Mouse (Mus musculus): ENCODE results near the gene Rnf10. TPM values are rescaled to one million over a fixed set of nuclear protein-coding genes. Genes with fewer than 3 reads are reported as not detected.
"Not testable (repeated sequence)": the region's sequence is repeated elsewhere in the genome, so short reads cannot be mapped to it uniquely, and the experiment has no call there.

The Rnf10 gene
- 85.1 and 99.8 TPM in 2 replicates for polyA plus RNA-seq (2015; fragmentation: Nextera tagmentation; extraction: Ambion mirVana)

DNA sequence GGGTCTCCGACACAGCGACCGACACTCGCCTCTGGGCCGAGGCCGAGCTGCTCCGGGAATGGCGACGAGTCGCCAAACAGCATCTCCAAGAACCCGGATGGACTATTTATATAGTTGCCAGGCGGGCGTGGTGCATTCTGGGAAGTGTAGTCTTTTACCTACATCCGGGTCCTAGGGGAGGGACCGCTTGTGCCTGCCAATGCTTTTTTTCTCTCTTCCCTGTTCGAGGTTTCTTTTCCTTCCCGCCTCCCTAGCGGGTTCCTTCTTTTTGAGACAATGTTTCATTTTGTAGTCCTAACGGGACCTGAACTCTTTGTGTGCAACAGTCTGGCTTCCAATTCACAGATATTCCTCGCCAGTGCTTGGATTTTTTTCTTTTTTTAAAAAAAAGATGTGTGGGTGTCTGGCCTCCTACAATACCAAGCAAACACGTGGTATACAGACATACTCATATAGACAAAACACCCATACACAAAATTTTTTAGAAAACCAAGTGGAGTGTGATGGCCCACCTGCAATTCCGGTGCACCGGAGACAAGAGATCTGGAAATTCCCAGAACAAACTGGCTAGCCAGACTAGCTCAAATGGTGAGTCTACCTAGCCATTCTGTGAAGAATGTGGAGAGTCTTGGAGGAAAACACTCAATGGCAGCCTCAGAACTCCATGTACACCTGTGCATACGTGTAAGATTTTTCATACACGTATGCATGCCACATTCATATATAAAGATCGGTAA lies at the start of gene Rnf10:
Gene Rnf10 (minus strand): TSS at position 87 of the 737 bp plus-strand sequence.
- Histone ChIP-seq H3K27me3 (ENCODE audit: control insufficient read depth, insufficient read depth, low read length) (no peaks in the 10 kb centered on the region), H3K9ac (ENCODE audit: low read length) (peak within 1 kb of the TSS; percentile 85), H3K27ac (ENCODE audit: low read length) (peak within 1 kb of the TSS; percentile 78), H3K9me3 (replicated peaks; ENCODE audit: control insufficient read depth, low read length) (no peaks in the 10 kb centered on the region), H3K4me1 (ENCODE audit: control insufficient read depth, insufficient read depth, low read length) (peaks cover 19% of the 10 kb centered on the region), H3K36me3 (ENCODE audit: control insufficient read depth, insufficient read depth, low read length) (no peaks in the 10 kb centered on the region), H3K4me3 (replicated peaks; ENCODE audit: low read length) (peak within 1 kb of the TSS; percentile 73), H3K4me2 (ENCODE audit: low read depth, low read length) (peak within 1 kb of the TSS; percentile 74)
- peak; percentile 91 for ATAC-seq (ENCODE audit: insufficient read depth, low FRiP score)
- WGBS = 12% methylated on average over 26 of the region's 26 CpGs

DNA sequence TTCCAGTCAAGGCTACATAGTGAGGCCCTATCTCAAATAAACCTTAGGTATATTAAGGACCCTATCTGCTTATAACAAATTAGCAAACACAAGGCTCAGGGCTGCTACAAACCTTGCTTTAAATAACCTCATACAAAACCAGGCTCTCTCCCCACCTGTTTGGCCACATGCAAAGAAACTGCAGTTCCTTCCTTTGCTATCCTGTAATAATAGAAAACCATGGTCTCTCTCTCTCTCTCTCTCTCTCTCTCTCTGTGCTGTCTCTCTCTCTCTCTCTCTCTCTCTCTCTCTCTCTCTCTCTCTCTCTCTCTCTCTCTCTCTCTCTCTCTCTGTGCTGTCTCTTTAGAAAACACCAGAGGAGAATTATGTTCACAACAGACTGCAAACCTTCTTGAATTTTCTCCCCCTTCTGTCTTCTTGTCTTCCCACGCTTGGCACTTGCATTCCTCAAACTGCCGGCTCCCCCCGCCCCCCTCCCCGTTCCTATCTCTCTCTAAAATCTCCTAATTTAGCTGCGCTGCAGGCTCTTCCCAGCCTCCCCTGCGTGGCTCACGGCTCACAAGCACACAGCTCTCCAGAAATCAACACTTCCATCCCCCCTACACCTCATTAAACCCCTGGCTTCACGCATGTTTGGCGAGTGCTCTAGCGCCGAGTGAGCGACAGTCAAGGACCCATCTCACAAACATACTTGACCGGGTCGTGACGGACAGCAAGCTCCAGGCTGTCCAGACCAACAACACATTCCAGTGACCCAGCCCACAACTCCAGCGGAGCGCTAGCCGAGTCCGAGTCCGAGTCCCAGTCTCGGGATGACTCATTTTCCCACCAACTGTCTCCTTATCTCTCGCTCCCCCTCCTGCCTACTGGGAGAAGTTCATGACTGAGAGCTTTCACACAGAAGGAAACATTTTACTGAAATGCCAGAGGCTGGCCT lies 46.6 kb upstream of the Rnf10 start:
- Histone ChIP-seq H3K9me3 (replicated peaks; ENCODE audit: control insufficient read depth, low read length) (no peaks in the 10 kb centered on the region), H3K4me3 (replicated peaks; ENCODE audit: low read length) (peak overlapping the region; percentile 46)

DNA sequence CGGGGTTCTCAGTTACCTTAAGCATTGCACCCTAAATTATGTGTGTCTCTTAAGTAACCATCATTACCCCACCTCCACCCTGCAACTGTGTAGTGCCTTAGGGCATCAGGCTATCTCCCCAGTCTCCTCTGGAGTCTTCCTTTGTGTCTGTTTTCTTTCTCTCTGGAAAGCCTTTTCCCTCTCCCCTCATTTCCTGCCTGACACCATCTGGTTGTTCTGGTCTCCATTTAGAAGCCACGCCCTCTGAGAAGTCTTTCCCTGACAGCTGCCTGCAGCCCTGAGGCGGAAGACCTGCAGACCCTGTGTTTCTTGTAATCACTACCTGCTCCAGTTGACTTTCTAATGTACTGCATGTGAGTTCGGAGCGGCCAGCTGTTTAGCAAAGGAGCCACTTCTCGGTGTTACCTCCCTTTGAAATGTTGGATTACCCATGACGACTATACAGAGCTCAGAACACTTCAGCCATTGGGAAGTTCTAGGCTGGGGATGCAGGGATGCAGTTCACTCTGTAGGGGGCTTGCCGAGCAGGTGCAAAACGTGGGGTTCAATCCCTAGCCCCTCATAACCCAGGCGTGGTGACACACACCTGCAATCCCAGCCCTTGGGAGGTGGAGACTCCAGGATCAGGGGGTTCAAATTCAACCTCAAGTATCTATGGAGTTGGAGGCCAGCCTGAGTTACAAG lies 45.1 kb upstream of the Rnf10 start:
- no peak overlapping the region; the same call in 1 of the 2 replicates for H3K4me3 ChIP-seq (replicated peaks; ENCODE audit: low read length)
- peak; percentile 45; the same call in 1 of the 2 replicates for ATAC-seq (ENCODE audit: insufficient read depth, low FRiP score)
- no peaks in the 10 kb centered on the region for H3K9me3 ChIP-seq (replicated peaks; ENCODE audit: control insufficient read depth, low read length)
- H3K27me3 ChIP-seq (ENCODE audit: control insufficient read depth, insufficient read depth, low read length) = no peaks in the 10 kb centered on the region
- peaks cover 37% of the 10 kb centered on the region for H3K4me1 ChIP-seq (ENCODE audit: control insufficient read depth, insufficient read depth, low read length)
- H3K27ac ChIP-seq (ENCODE audit: low read length) = peak overlapping the region; percentile 92
- H3K9ac ChIP-seq (ENCODE audit: low read length) = peak overlapping the region; percentile 67
- H3K4me2 ChIP-seq (ENCODE audit: low read depth, low read length) = peak overlapping the region; percentile 29
- WGBS = 7% methylated on average over 10 of the region's 10 CpGs
- H3K36me3 ChIP-seq (ENCODE audit: control insufficient read depth, insufficient read depth, low read length) = no peaks in the 10 kb centered on the region

More for the DNA sequence above, 46.6 kb upstream of the Rnf10 start:
- Histone ChIP-seq H3K9ac (ENCODE audit: low read length) (peak overlapping the region; percentile 68), H3K27ac (ENCODE audit: low read length) (peak overlapping the region; percentile 92), H3K4me1 (ENCODE audit: control insufficient read depth, insufficient read depth, low read length) (peaks cover 28% of the 10 kb centered on the region), H3K27me3 (ENCODE audit: control insufficient read depth, insufficient read depth, low read length) (no peaks in the 10 kb centered on the region), H3K36me3 (ENCODE audit: control insufficient read depth, insufficient read depth, low read length) (no peaks in the 10 kb centered on the region), H3K4me2 (ENCODE audit: low read depth, low read length) (peak overlapping the region; percentile 70)
- ATAC-seq (ENCODE audit: insufficient read depth, low FRiP score) = peak; percentile 79; the same call in 1 of the 2 replicates
- 1% methylated on average over 22 of the region's 22 CpGs for WGBS

DNA sequence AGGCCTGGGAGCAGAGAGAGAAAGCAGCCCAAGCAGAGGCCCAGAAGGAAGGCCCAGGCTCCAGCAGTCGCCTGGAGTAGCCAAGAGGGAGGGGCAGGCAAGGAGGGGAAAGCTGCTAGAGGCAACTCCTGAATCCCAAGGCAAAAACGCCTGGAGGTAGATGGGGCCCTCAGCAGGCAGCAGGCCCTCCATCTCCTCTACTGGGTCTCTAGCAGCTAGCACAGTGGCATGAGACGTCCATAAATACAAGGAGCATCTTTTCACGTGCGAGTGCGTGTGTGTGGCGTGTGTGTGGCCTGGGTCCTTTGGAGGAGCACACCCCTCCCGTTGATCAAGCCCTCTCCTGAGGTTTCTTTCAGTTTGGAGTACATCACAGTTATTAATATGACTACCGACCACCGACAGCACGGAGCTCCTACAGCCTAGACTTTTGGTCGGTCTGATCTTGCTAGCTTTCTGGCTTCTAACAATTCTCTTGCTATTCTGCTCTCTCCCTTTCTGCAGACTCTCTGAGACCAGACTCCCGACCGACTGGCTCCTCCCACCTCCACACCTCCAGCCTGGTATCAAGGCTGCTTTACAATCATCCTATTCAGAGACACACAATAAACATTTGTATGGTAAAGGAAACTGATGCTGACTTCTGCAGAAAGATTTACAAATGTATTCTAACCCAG lies 44.4 kb upstream of the Rnf10 start:
- H3K9ac ChIP-seq (ENCODE audit: low read length) = peak overlapping the region; percentile 67
- H3K4me2 ChIP-seq (ENCODE audit: low read depth, low read length) = peak overlapping the region; percentile 29; the same call in 1 of the 2 replicates
- 16% methylated on average over 14 of the region's 14 CpGs for WGBS
- H3K4me3 ChIP-seq (replicated peaks; ENCODE audit: low read length) = no peak overlapping the region
- H3K4me1 ChIP-seq (ENCODE audit: control insufficient read depth, insufficient read depth, low read length) = peaks cover 37% of the 10 kb centered on the region
- H3K9me3 ChIP-seq (replicated peaks; ENCODE audit: control insufficient read depth, low read length) = no peaks in the 10 kb centered on the region
- peak overlapping the region; percentile 92 for H3K27ac ChIP-seq (ENCODE audit: low read length)
- H3K36me3 ChIP-seq (ENCODE audit: control insufficient read depth, insufficient read depth, low read length) = no peaks in the 10 kb centered on the region
- no peaks in the 10 kb centered on the region for H3K27me3 ChIP-seq (ENCODE audit: control insufficient read depth, insufficient read depth, low read length)
- ATAC-seq (ENCODE audit: insufficient read depth, low FRiP score) = no peak

DNA sequence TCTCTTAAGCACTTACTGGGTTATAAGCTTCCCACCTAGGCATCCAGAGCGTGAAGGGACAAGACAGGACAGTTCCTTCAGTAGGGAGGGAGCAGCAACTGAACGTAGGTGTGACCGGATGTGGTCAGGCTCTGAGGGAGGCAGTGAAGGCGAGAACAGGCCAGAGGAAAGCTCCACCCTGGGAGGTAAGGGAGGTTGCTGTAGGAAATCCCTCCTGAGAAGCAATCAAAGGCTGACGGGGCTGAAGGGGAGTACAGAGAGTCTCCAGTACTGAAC lies 40.9 kb upstream of the Rnf10 start:
- no peaks in the 10 kb centered on the region for H3K27me3 ChIP-seq (ENCODE audit: control insufficient read depth, insufficient read depth, low read length)
- no peak for ATAC-seq (ENCODE audit: insufficient read depth, low FRiP score)
- WGBS = 38% methylated on average over 5 of the region's 5 CpGs
- H3K4me1 ChIP-seq (ENCODE audit: control insufficient read depth, insufficient read depth, low read length) = peaks cover 32% of the 10 kb centered on the region
- H3K27ac ChIP-seq (ENCODE audit: low read length) = peak overlapping the region; percentile 67
- H3K36me3 ChIP-seq (ENCODE audit: control insufficient read depth, insufficient read depth, low read length) = no peaks in the 10 kb centered on the region
- no peaks in the 10 kb centered on the region for H3K9me3 ChIP-seq (replicated peaks; ENCODE audit: control insufficient read depth, low read length)
- no peak overlapping the region for H3K4me2 ChIP-seq (ENCODE audit: low read depth, low read length)
- H3K4me3 ChIP-seq (replicated peaks; ENCODE audit: low read length) = no peak overlapping the region
- H3K9ac ChIP-seq (ENCODE audit: low read length) = no peak overlapping the region

DNA sequence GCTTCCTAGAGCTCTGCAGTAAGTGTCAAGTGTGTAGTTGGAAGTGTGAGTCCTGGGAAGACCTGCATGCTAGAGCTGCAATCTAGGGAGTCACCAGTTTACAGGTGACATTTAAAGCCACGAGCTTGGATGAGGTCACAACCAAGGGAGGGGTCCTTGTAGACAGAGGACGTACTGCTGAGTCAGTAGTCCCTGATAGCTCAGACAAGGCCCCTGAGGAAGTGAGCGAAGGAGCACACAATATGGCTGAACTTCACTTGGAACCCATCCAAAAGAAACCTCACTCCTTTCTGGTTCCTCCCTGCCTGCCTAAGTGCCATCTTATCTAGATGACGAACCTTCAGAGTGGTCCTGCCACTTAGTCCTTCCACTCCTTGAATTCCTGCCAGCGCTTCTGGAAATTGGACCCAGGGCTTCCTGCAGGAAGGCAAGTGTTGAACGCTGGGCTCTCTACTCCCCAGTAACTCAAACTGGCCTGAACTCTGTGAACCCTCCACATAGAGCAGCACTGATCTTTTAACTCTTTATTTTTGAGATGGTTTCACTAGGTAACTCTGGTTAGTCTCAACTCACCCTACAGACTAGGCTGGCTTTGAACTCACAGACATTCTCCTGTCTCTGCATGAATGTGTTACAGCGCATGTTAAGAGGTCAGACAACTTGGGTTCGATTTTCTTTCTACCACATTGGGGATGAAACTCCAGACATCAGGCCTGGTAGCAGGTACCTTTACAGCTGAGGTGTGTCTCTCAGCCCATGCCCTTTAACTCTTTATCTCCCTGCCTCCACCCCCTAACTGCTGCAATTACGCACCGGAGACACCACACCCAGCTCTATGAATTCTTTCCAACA lies 40.3 kb upstream of the Rnf10 start:
- Histone ChIP-seq H3K9me3 (replicated peaks; ENCODE audit: control insufficient read depth, low read length) (no peaks in the 10 kb centered on the region), H3K36me3 (ENCODE audit: control insufficient read depth, insufficient read depth, low read length) (no peaks in the 10 kb centered on the region), H3K9ac (ENCODE audit: low read length) (no peak overlapping the region), H3K27ac (ENCODE audit: low read length) (peak overlapping the region; percentile 67), H3K27me3 (ENCODE audit: control insufficient read depth, insufficient read depth, low read length) (no peaks in the 10 kb centered on the region), H3K4me2 (ENCODE audit: low read depth, low read length) (no peak overlapping the region), H3K4me1 (ENCODE audit: control insufficient read depth, insufficient read depth, low read length) (peaks cover 27% of the 10 kb centered on the region), H3K4me3 (replicated peaks; ENCODE audit: low read length) (no peak overlapping the region)
- 56% methylated on average over 10 of the region's 10 CpGs for WGBS
- ATAC-seq (ENCODE audit: insufficient read depth, low FRiP score) = peak; percentile 30; the same call in 1 of the 2 replicates

DNA sequence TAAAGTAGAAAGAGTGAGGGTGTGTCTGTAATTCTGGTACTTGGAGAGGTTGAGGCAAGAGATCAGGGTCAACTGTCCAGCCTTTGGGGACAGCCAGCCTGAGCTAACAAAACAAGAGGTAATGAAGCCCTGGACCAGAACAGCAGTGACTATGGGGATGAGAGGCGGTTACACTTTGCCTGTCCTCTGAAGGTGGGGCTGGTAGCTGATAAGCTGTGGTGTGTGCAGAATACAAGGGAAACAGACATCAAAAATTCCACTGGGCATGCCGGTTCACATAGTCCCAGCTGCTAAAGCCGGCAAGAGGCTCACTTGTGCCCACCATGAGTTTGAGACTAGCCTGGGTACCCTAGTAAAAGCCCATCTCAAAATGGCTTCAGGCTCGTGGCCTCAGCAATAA lies 39.7 kb upstream of the Rnf10 start:
- no peak overlapping the region for H3K9ac ChIP-seq (ENCODE audit: low read length)
- 71% methylated on average over 4 of the region's 4 CpGs for WGBS
- H3K4me3 ChIP-seq (replicated peaks; ENCODE audit: low read length) = no peak overlapping the region
- no peaks in the 10 kb centered on the region for H3K27me3 ChIP-seq (ENCODE audit: control insufficient read depth, insufficient read depth, low read length)
- H3K4me2 ChIP-seq (ENCODE audit: low read depth, low read length) = no peak overlapping the region
- H3K4me1 ChIP-seq (ENCODE audit: control insufficient read depth, insufficient read depth, low read length) = peaks cover 20% of the 10 kb centered on the region
- H3K9me3 ChIP-seq (replicated peaks; ENCODE audit: control insufficient read depth, low read length) = no peaks in the 10 kb centered on the region
- 0 out of 2 replicates have a peak overlapping the region, but pooled peaks have one; percentile 67 for H3K27ac ChIP-seq (ENCODE audit: low read length)
- no peaks in the 10 kb centered on the region for H3K36me3 ChIP-seq (ENCODE audit: control insufficient read depth, insufficient read depth, low read length)
- ATAC-seq (ENCODE audit: insufficient read depth, low FRiP score) = no peak

DNA sequence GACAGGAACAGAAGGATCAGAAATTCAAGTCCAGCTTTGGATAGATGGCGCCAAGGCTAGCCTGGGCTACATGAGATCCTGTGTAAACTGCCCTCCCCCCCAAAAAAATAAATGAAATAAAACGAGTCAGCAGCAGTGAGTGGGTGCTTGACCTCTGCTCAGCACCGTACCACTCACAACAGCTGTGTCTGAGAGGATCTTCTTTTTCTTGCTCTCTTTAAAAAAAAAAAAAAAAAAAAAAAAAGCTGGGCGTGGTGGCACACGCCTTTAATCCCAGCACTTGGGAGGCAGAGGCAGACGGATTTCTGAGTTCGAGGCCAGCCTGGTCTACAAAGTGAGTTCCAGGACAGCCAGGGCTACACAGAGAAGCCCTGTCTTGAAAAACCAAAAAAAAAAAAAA lies 29.5 kb upstream of the Rnf10 start:
- H3K4me1 ChIP-seq (ENCODE audit: control insufficient read depth, insufficient read depth, low read length) = peaks cover 23% of the 10 kb centered on the region
- 70% methylated on average over 3 of the region's 7 CpGs for WGBS
- H3K27me3 ChIP-seq (ENCODE audit: control insufficient read depth, insufficient read depth, low read length); H3K9ac ChIP-seq (ENCODE audit: low read length); H3K4me2 ChIP-seq (ENCODE audit: low read depth, low read length); ATAC-seq (ENCODE audit: insufficient read depth, low FRiP score); H3K9me3 ChIP-seq (replicated peaks; ENCODE audit: control insufficient read depth, low read length); H3K27ac ChIP-seq (ENCODE audit: low read length); H3K4me3 ChIP-seq (replicated peaks; ENCODE audit: low read length): not testable (repeated sequence)
- peaks cover 10% of the 10 kb centered on the region for H3K36me3 ChIP-seq (ENCODE audit: control insufficient read depth, insufficient read depth, low read length)
